Mouse (Mus musculus) kidney, adult 2 months (tissue): ENCODE data around the gene Med28. TPM values are rescaled to one million over a fixed set of nuclear protein-coding genes. Genes with fewer than 3 reads are reported as not detected.

ENCODE experiments used
- DNase-seq: peaks from one replicate; pipeline ENCODE4 v3.0.0; 2021
- H3K27ac ChIP-seq: fragments of 200-500 bp; 2 replicates; pipeline ENCODE4 v1.5.1; 2012; ENCODE audit warnings: low read depth, low read length, control low read depth, inconsistent platforms; ENCODE audit not compliant: insufficient read depth
- H3K27me3 ChIP-seq: fragments of 200-500 bp; replicated peaks from 2 replicates; pipeline ENCODE4 v1.6.1; 2012; ENCODE audit warnings: mild to moderate bottlenecking, moderate library complexity, low read length, inconsistent platforms; ENCODE audit not compliant: control insufficient read depth, insufficient read depth
- H3K36me3 ChIP-seq: fragments of 200-500 bp; 2 replicates; pipeline ENCODE4 v1.6.1; 2012; ENCODE audit warnings: mild to moderate bottlenecking, moderate library complexity, low read length, inconsistent platforms; ENCODE audit not compliant: control insufficient read depth, insufficient read depth
- H3K4me1 ChIP-seq: fragments of 200-500 bp; 2 replicates; pipeline ENCODE4 v1.6.1; 2011; ENCODE audit warnings: low read length; ENCODE audit not compliant: control insufficient read depth, insufficient read depth
- H3K4me3 ChIP-seq: fragments of 200-500 bp; 2 replicates; pipeline ENCODE4 v1.5.1; 2011; ENCODE audit warnings: mild to moderate bottlenecking, low read depth, low read length, control low read depth; ENCODE audit not compliant: insufficient read depth
- CTCF ChIP-seq: fragments of 200-500 bp; conservative IDR thresholded peaks from 2 replicates; pipeline ENCODE4 v1.5.1; 2011; ENCODE audit warnings: low read depth, mild to moderate bottlenecking, control low read depth, low read length, moderate library complexity, mixed read lengths; ENCODE audit not compliant: insufficient read depth, insufficient read length
- POLR2A ChIP-seq: fragments of 200-500 bp; IDR thresholded peaks from one replicate; pipeline ENCODE4 v1.6.1; 2011; ENCODE audit warnings: low read depth, low read length, control low read depth
- WGBS: fragments of 180-500 bp; shearing (Covaris S2); methylation state at CpG from one replicate; pipeline ENCODE4 v1.1.7; 2018; 5-methylcytosine and 5-hydroxymethylcytosine counted together
- polyA plus RNA-seq: library from polyadenylated mRNA; depleted of rRNA; stranded (reverse); fragments of >200 nt; gene quantifications from 2 replicates; pipeline ENCODE4 v1.2.3, GENCODE M21; 2012

Med28 gene
- polyA plus RNA-seq, 1 experiment, result 194 TPM

DNA sequence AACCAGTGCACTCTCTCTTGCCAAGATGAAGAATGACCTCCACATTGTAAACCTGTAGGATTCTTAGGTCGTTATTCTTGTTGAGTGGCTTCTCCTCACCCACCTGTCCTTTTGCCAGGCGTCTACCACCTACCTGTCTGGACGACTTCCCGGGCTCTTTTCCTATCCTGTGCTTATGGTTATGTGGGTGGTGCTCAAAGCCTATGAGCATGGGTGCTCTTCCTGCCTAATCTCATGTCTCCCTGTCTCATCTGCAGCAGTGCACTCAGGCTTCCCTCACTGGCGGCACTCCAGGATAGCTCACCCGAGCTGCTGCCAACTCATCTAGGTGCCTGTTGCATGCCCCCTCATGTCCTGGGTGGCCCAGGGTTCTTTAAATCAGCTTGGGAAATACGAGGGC, 42.4 kb upstream of the Med28 start:
- Histone ChIP-seq H3K4me3 (no peak overlapping the region), H3K36me3 (no peaks in the 10 kb centered on the region), H3K27ac (no peak overlapping the region), H3K27me3 (no peaks in the 10 kb centered on the region), H3K4me1 (peaks cover 9% of the 10 kb centered on the region; the same call in 1 of the 2 replicates)
- no peak for TF ChIP-seq POLR2A
- no peak for TF ChIP-seq CTCF
- DNase-seq, result peak; percentile 31
- WGBS, result 78% methylated on average over 7 of the region's 7 CpGs

DNA sequence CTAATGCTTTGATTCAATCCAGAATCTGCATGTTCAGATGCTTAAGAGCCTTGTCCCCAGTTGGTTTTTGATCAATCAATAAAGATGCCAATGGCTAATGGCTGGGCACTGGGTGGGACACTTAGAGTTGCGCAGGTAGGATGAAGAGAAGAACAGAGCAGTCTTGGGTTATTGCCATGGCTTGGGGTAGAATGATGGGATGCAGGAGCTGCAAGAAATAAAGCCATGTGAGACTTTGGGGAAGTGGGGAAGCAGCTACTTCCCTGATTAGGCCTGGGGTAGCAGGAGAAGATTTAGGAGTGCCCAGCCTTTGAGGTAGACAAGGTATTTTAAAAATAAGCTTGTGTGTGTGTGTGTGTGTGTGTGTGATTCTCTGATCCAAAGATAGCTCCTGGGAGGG, 40.0 kb upstream of the Med28 start:
- Histone ChIP-seq H3K4me1 (peaks cover 9% of the 10 kb centered on the region; the same call in 1 of the 2 replicates), H3K4me3 (no peak overlapping the region), H3K36me3 (no peaks in the 10 kb centered on the region), H3K27ac (no peak overlapping the region), H3K27me3 (no peaks in the 10 kb centered on the region)
- DNase-seq, result no peak
- WGBS, result 98% methylated on average over 1 of the region's 1 CpGs
- TF ChIP-seq CTCF, result no peak
- TF ChIP-seq POLR2A, result no peak

DNA sequence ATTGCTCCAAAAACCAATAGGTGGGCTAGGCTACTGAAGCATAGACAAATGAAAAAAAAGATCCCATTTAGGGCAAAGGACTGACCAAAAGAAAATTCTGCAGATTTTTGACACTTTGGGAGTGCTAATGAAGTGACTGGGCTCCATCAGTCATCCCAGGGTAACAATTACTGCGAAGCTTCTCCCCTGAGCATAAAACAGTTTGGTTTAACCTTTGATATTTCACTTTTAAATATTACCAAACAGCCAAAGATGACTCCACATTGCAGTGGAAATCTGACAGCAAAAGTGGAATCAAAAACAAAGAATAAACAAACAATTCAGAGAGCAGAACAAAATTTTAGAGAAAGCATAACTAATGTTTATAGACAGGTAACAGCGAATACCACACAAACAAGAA, 38.9 kb upstream of the Med28 start:
- TF ChIP-seq POLR2A (no peak), CTCF (no peak)
- Histone ChIP-seq H3K4me3 (no peak overlapping the region), H3K4me1 (peaks cover 9% of the 10 kb centered on the region; the same call in 1 of the 2 replicates), H3K27ac (no peak overlapping the region), H3K27me3 (no peaks in the 10 kb centered on the region), H3K36me3 (no peaks in the 10 kb centered on the region)
- DNase-seq, result peak; percentile 49
- 74% methylated on average over 2 of the region's 2 CpGs for WGBS

DNA sequence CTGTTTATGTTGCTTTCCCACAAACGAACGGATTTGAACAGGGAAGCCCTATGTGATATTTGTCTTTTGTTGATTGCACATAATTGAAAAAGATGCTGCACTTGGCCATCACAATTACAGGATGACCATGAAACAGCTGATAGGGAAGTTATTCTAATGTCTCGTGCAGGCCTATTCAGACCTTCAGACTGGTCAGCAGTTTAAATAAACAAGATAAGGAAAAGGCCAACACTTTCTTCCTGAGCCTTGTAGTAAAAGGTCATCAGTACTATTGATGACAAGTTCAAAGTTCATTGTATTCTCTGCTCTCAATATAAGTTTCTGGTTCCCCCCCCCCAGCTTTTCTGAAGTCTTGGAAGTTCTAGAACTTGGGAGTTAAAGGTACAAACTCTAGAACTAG, 37.4 kb upstream of the Med28 start:
- H3K4me1 ChIP-seq, result peaks cover 9% of the 10 kb centered on the region; the same call in 1 of the 2 replicates
- TF ChIP-seq POLR2A (no peak), CTCF (no peak)
- no peak overlapping the region for H3K27ac ChIP-seq
- H3K4me3 ChIP-seq, result no peak overlapping the region
- no peak for DNase-seq
- no peaks in the 10 kb centered on the region for H3K27me3 ChIP-seq
- WGBS, result 62% methylated on average over 3 of the region's 3 CpGs
- no peaks in the 10 kb centered on the region for H3K36me3 ChIP-seq

DNA sequence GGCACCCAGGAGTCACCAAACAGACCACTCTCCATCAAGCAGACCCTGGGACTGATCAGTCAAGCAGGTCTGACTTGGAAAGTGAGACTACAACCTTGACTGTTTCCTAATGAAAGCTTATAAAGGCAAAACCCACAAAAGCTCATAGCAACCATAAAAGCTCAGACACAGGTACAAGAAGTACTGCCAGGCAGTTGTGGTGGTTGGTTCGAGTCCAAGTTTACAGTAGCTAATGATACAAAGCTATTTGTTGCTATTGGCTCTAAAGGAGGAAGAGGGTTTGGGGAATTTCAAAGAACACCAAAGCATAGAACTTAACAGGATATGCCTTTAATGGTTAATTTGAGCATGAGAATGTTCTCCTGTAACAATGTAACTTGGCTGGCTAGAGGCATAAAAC, 36.4 kb upstream of the Med28 start:
- Histone ChIP-seq H3K27ac (no peak overlapping the region), H3K27me3 (no peaks in the 10 kb centered on the region), H3K36me3 (no peaks in the 10 kb centered on the region), H3K4me3 (no peak overlapping the region), H3K4me1 (peaks cover 9% of the 10 kb centered on the region; the same call in 1 of the 2 replicates)
- TF ChIP-seq POLR2A (no peak), CTCF (no peak)
- WGBS, result 68% methylated on average over 1 of the region's 1 CpGs
- peak; percentile 34 for DNase-seq

DNA sequence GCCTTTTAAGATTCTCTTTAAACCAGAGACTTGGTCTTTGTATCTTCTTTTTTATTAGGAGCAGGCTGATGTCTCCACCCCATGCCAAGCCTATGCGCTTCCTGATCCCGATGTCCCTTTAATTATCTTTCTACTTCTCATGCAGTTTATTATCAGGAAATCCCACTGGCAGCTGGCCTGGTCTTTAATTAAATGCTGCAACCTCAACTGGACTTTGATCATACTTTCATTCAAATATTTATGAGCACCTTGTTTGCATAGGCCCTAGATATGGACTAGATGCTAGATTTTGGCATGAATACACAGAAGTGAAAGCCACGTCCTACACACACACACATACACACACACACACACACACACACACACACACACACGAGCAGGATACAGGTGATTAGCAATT, 28.3 kb upstream of the Med28 start:
- WGBS, result 35% methylated on average over 4 of the region's 4 CpGs
- TF ChIP-seq POLR2A, result no peak
- no peak for TF ChIP-seq CTCF
- no peaks in the 10 kb centered on the region for H3K27me3 ChIP-seq
- no peak overlapping the region for H3K27ac ChIP-seq
- H3K36me3 ChIP-seq, result no peaks in the 10 kb centered on the region
- DNase-seq, result peak; percentile 51
- H3K4me1 ChIP-seq, result peaks cover 7% of the 10 kb centered on the region; the same call in 1 of the 2 replicates
- H3K4me3 ChIP-seq, result no peak overlapping the region

DNA sequence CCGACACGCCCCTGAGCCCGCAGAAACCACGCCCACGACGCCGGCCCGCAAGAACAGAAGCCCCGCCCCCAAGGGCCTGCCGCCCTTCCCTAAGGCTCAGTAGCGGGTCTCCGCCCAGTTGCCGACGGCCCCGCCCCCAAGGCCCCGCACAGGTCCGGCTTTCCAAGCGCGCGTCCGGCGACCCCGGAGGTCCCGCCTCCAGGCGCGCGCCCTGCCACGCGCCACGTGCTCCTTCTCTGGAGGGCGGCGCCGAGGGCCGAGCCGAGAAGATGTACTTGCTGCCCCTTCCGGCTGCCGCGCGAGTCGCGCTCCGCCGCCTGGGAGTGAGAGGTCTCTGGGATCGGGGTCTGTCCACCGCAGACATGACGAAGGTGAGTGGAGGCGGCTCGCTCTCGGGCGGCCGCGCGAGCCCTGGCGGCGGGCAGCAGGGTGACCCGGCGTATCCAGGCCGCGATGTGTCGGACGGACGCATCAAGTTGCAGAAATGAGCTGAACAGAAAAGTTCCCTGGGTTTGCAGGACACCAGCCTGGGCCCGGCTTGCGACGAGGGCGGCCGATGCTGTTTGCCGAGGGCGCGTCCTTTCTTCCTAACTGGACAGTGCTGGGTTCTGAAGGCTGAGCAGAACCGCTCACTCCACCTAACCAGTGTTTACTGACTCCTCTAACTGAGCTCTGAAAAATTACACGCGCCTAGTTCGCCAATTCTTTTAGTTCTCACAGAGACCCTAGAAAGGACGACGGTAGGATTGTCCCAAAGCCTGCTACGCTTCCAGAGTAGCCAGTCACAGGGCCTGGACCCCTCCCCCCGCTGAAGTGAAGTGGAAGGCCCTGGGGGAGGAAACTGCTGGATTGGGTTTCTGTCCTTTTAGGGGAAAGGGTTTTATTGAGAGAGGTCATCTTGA, 26.6 kb upstream of the Med28 start, which contains the start of gene Lap3:
Lap3 (plus strand) TSS at position 184 of the 902 bp plus-strand sequence.
- under 1% methylated on average over 78 of the region's 78 CpGs for WGBS
- H3K4me1 ChIP-seq, result peaks cover 10% of the 10 kb centered on the region; the same call in 1 of the 2 replicates
- H3K27ac ChIP-seq, result peak within 1 kb of the TSS; percentile 78
- DNase-seq, result peak; percentile 100
- H3K36me3 ChIP-seq, result no peaks in the 10 kb centered on the region
- TF ChIP-seq POLR2A (peak; percentile 71), CTCF (0 out of 2 replicates have a peak, but pooled peaks have one; percentile 11)
- no peaks in the 10 kb centered on the region for H3K27me3 ChIP-seq
- peak within 1 kb of the TSS; percentile 77 for H3K4me3 ChIP-seq
